Mouse (Mus musculus) left cerebral cortex, postnatal 36 days (tissue): ENCODE results near the gene Slc2a6. TPM values are rescaled to one million over a fixed set of nuclear protein-coding genes. Genes with fewer than 3 reads are reported as not detected.

Source experiments
- DNase-seq, 2 experiments: peaks; one replicate each; pipeline ENCODE4 v3.0.0; 2021 to 2022; ENCODE audit warnings: low spot score in 2 of 2, mixed read lengths in 1 of 2
- intact Hi-C: fragments of 180-260 bp; cut with DNase I; formaldehyde crosslinking; loops from one replicate; pipeline ENCODE4 v1.15.1; 2025
- total RNA-seq, 2 experiments: library from RNA; stranded (reverse); gene quantifications; 2 replicates each; pipeline ENCODE4 v1.2.3; 2021

The Slc2a6 gene
- total RNA-seq, 2 experiments from 2014 or later = 32.2 to 32.4 TPM

- intact Hi-C loops = no loop called here
- no peak for DNase-seq
Observed at GRCm38 (mm10) chr2:26984179-26984578, 43.6 kb downstream of the Slc2a6 start.

DNA sequence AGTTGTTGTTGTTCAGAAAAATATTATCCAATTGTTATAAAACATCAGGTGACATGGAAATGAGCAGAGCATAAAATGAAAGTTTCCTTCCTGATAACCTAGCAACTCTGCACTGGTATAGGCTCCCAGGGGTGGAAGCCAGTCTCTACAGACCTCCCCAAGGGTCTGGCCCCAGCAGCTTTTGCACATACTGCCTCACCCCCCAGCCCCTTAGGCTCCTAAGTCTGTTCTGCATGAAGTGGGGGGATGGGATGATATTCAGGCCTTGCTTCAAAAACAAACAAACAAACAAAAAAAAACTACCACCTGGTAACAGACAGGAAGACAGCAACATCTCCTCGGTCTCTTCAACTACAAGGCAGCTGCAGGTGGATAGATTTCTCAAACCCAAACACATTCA, 47.4 kb downstream of the Slc2a6 start:
- intact Hi-C loops = no loop called here
- DNase-seq = no peak

GRCm38 (mm10) chr2:26973960-26974359, 53.8 kb downstream of the Slc2a6 start:
- intact Hi-C loops = no loop called here
- DNase-seq = no peak

DNA sequence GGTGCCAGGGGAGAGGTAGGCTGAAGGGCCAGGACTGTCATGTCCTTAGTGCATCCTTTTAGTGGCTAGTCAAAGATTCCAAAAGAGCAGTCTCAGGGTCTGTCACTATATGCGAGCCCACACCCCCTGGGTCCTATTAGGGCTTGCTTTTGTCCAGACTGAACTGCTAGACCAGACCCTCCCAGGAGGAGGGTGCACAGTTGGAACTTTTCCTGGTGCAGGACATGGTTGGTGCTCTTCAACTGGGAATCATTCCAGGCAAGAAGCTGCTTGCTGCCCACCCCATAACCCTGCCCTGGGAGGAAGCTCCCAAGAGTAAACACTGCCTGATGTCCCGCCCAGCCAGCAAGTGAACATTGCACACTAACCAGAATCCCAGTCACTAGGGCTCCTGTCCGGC, 54.7 kb downstream of the Slc2a6 start, which contains the start of gene Adamts13:
Adamts13 (plus strand) TSS at position 301 of the 400 bp plus-strand sequence.
- intact Hi-C loops = no loop called here
- no peak for DNase-seq

Other genes starting within 250 kb of the Slc2a6 start
- gene Abo, start 163.0 kb downstream of the Slc2a6 start, total RNA-seq = not detected
- gene Surf6, start 125.1 kb downstream of the Slc2a6 start, total RNA-seq = 10 to 100 TPM; 26.7 to 27.0 TPM
- gene Med22, start 117.3 kb downstream of the Slc2a6 start, total RNA-seq = 10 to 100 TPM; 45.7 to 46.8 TPM
- 100 to 1,000 TPM; 223 to 256 TPM for gene Rpl7a, start 117.2 kb downstream of the Slc2a6 start, total RNA-seq
- gene Surf2, start 111.6 kb downstream of the Slc2a6 start, total RNA-seq = 10 to 100 TPM; 33.2 to 34.0 TPM
- gene Surf1, start 111.5 kb downstream of the Slc2a6 start, total RNA-seq = 100 to 1,000 TPM in 1 of 2 experiments, 10 to 100 TPM in 1; 95.5 to 106 TPM
- gene Surf4, start 94.1 kb downstream of the Slc2a6 start, total RNA-seq = 10 to 100 TPM; 49.5 to 53.0 TPM
- under 1 TPM; 0.15 to 0.41 TPM for gene Stkld1, start 94.0 kb downstream of the Slc2a6 start, total RNA-seq
- gene Rexo4, start 63.6 kb downstream of the Slc2a6 start, total RNA-seq = 10 to 100 TPM; 48.2 to 68.2 TPM
- 1 to 10 TPM in 1 of 2 experiments, under 1 TPM in 1; 0.77 to 1.8 TPM for gene Adamts13, start 54.6 kb downstream of the Slc2a6 start, total RNA-seq
- gene Cacfd1, start 18.1 kb downstream of the Slc2a6 start, total RNA-seq = 10 to 100 TPM; 41.5 to 50.0 TPM
- gene Mymk, start 44.2 kb upstream of the Slc2a6 start, total RNA-seq = under 1 TPM in 1 of 2 experiments, not detected in 1; 0.44 TPM
- 10 to 100 TPM; 22.0 to 22.2 TPM for gene Adamtsl2, start 51.4 kb upstream of the Slc2a6 start, total RNA-seq
- 100 to 1,000 TPM; 112 to 122 TPM for gene Fam163b, start 114.5 kb upstream of the Slc2a6 start, total RNA-seq
- under 1 TPM; 0.41 to 0.44 TPM for gene Dbh, start 137.2 kb upstream of the Slc2a6 start, total RNA-seq
- 10 to 100 TPM in 1 of 2 experiments, 1 to 10 TPM in 1; 7.4 to 10.8 TPM for gene Sardh, start 220.3 kb upstream of the Slc2a6 start, total RNA-seq